Mouse (Mus musculus) liver, postnatal 0 days (tissue): Measurements from ENCODE around the gene 1700029J07Rik.

Experiments
- CTCF ChIP-seq: sonication (generic); IDR thresholded peaks from 2 replicates; pipeline ENCODE4 v1.5.1; 2016; ENCODE audit warnings: antibody characterized with exemption, low read depth
- EP300 ChIP-seq: IDR thresholded peaks from 2 replicates; pipeline ENCODE4 v1.6.1; 2016; ENCODE audit warnings: antibody characterized with exemption, low read depth, mild to moderate bottlenecking

GRCm38 (mm10) chr8:45913707-45914106 is 61.3 kb downstream of the 1700029J07Rik start:
- TF ChIP-seq CTCF (no peak), EP300 (no peak)
